Mouse (Mus musculus): Measurements from ENCODE around the gene Ubr1.

DNA sequence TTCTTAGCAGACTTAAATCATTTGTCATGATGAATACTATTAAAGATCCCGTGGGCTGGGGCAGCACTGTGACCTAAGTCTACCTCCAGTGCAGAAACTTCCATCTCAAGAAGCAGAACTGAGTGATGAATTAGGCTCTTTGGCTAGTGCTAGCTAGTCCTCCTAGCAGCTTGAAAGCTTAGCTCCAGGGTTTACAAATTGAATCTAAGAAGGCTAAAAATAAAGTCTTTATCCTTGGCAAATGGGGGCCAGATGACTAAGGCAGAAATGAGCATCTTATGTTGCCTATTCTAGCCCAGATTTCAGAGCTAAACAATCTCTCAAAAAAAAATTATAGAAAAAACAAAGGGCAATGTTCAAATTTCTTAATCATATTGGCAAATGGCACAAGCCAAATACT is 109.8 kb downstream of the Ubr1 start:
- TF ChIP-seq CTCF (IDR thresholded peaks at IDR 0.05; ENCODE audit: control insufficient read depth, insufficient read depth, insufficient replicate concordance, low read depth, low read length) (no peak), POLR2A (IDR thresholded peaks at IDR 0.05; ENCODE audit: control insufficient read depth, low read depth, low read length) (no peak)
